Mouse (Mus musculus) testis, adult 2 months (tissue): Measurements from ENCODE around the gene Crtam. TPM values are rescaled to one million over a fixed set of nuclear protein-coding genes. Genes with fewer than 3 reads are reported as not detected.

Experiments used
- H3K27ac ChIP-seq: fragments of 200-500 bp; 2 replicates; pipeline ENCODE4 v1.5.1; 2012; ENCODE audit warnings: low read depth, low read length; ENCODE audit not compliant: control insufficient read depth, insufficient read depth
- H3K27me3 ChIP-seq: fragments of 200-500 bp; 2 replicates; pipeline ENCODE4 v1.6.1; 2012; ENCODE audit warnings: mild to moderate bottlenecking, low read length, moderate library complexity; ENCODE audit not compliant: control insufficient read depth, insufficient read depth
- H3K36me3 ChIP-seq: fragments of 200-500 bp; 2 replicates; pipeline ENCODE4 v1.6.1; 2012; ENCODE audit warnings: mild to moderate bottlenecking, low read length; ENCODE audit not compliant: control insufficient read depth, insufficient read depth
- H3K4me1 ChIP-seq: fragments of 200-500 bp; 2 replicates; pipeline ENCODE4 v1.6.1; 2012; ENCODE audit warnings: low read length; ENCODE audit not compliant: control insufficient read depth, insufficient read depth
- H3K4me3 ChIP-seq: fragments of 200-500 bp; 2 replicates; pipeline ENCODE4 v1.5.1; 2012; ENCODE audit warnings: low read depth, mild to moderate bottlenecking, low read length, moderate library complexity, mixed read lengths; ENCODE audit not compliant: control insufficient read depth
- CTCF ChIP-seq: fragments of 200-500 bp; IDR thresholded peaks from 2 replicates; pipeline ENCODE4 v1.5.1; 2012; ENCODE audit warnings: low read depth, mild to moderate bottlenecking, inconsistent platforms, low read length, moderate library complexity; ENCODE audit not compliant: control insufficient read depth, insufficient read depth, insufficient replicate concordance
- POLR2A ChIP-seq: fragments of 200-500 bp; IDR thresholded peaks from 2 replicates; pipeline ENCODE4 v1.6.1; 2012; ENCODE audit warnings: low read depth, mild to moderate bottlenecking, inconsistent platforms, low read length, moderate library complexity; ENCODE audit not compliant: control insufficient read depth
- polyA plus RNA-seq: library from polyadenylated mRNA; depleted of rRNA; stranded (reverse); fragments of >200 nt; gene quantifications from 2 replicates; pipeline ENCODE4 v1.2.3, GENCODE M21; 2012

Gene Crtam
- polyA plus RNA-seq, 1 experiment: 9.5 TPM

DNA sequence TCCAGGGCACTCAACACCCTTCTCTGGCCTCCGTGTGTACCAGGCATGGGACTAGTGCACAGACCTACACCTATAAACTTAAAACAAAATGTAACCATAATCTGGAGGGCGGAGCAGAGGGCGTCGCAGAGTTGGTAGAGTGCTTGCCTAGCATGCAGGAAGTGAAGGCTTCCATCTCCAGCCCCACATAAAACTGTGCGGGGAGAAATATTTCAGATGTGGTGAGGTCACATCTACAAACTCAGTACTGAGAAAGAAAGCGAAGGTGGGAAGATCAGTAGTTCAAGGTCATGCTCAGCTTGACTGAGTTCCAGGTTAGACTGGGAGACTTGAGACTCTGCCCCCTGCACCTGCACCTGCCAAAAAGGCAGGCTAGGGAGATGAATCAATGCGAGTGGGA is 43.8 kb upstream of the Crtam start:
- no peaks in the 10 kb centered on the region for H3K36me3 ChIP-seq
- no peaks in the 10 kb centered on the region; the same call in 1 of the 2 replicates for H3K4me1 ChIP-seq
- no peaks in the 10 kb centered on the region for H3K27me3 ChIP-seq
- H3K27ac ChIP-seq: no peak overlapping the region
- TF ChIP-seq CTCF: no peak
- TF ChIP-seq POLR2A: no peak
- no peak overlapping the region for H3K4me3 ChIP-seq

DNA sequence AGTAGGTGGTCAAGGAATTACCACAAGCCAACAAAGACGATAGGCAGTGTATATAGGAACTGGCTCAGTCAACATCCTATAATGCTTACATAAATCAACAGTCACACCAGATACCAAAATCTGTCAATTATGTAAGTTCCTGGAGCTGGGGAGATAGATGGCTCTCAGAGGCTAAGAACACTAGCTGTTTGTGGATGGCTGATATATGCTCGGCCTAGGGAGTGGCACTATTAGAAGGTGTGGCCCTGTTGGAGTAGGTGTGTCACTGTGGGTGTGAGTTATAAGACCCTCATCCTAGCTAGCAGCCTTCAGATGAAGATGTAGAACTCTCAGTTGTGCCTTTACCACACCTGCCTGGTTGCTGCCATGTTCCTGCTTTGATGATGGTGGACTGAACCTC is 43.2 kb upstream of the Crtam start:
- H3K4me1 ChIP-seq: no peaks in the 10 kb centered on the region; the same call in 1 of the 2 replicates
- H3K27me3 ChIP-seq: no peaks in the 10 kb centered on the region
- H3K27ac ChIP-seq: no peak overlapping the region
- no peaks in the 10 kb centered on the region for H3K36me3 ChIP-seq
- H3K4me3 ChIP-seq: no peak overlapping the region
- TF ChIP-seq POLR2A: no peak
- TF ChIP-seq CTCF: no peak

- no peaks in the 10 kb centered on the region for H3K4me1 ChIP-seq
- H3K27ac ChIP-seq: no peak overlapping the region
- peak; percentile 53; the same call in 1 of the 2 replicates for TF ChIP-seq CTCF
- TF ChIP-seq POLR2A: no peak
These were observed 40.2 kb upstream of the Crtam start for GRCm38 (mm10) chr9:41044626-41045025.

DNA sequence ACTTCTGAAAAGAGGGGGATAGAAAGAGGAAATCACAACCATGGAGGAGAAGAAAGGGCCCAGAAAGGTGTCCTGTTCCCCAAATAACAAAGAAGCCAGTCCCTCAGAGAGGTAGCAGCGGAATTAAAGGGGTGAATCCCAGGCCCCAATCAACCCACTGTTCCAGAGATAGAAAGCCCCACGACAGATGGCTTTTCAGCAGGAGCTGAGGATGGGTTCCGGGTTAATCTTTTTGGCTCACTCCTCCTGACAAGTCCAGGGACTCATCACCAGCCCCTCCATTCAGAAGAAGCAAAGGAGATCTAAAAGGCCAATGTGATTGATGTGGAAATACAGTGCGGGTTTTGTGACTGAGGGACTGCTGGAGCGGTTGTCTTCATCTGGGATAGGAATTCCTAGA is 39.2 kb upstream of the Crtam start:
- Histone ChIP-seq H3K27me3 (no peaks in the 10 kb centered on the region), H3K4me3 (no peak overlapping the region), H3K27ac (no peak overlapping the region), H3K36me3 (no peaks in the 10 kb centered on the region), H3K4me1 (no peaks in the 10 kb centered on the region)
- TF ChIP-seq CTCF: no peak
- TF ChIP-seq POLR2A: no peak

More at GRCm38 (mm10) chr9:41044626-41045025, 40.2 kb upstream of the Crtam start:
- H3K36me3 ChIP-seq: no peaks in the 10 kb centered on the region
- H3K4me3 ChIP-seq: no peak overlapping the region
- H3K27me3 ChIP-seq: no peaks in the 10 kb centered on the region

- Histone ChIP-seq H3K36me3 (no peaks in the 10 kb centered on the region), H3K27ac (no peak overlapping the region), H3K27me3 (no peaks in the 10 kb centered on the region), H3K4me3 (no peak overlapping the region), H3K4me1 (no peaks in the 10 kb centered on the region)
- TF ChIP-seq POLR2A: no peak
- TF ChIP-seq CTCF: no peak
These were observed 37.0 kb upstream of the Crtam start for GRCm38 (mm10) chr9:41041404-41041803.

- Histone ChIP-seq H3K4me3 (no peak overlapping the region), H3K27me3 (no peaks in the 10 kb centered on the region), H3K36me3 (no peaks in the 10 kb centered on the region), H3K4me1 (no peaks in the 10 kb centered on the region), H3K27ac (no peak overlapping the region)
- TF ChIP-seq POLR2A (no peak), CTCF (no peak)
These were observed 33.8 kb upstream of the Crtam start for GRCm38 (mm10) chr9:41038150-41038664.

GRCm38 (mm10) chr9:41031590-41032489 is 27.4 kb upstream of the Crtam start:
- H3K27ac ChIP-seq: no peak overlapping the region

DNA sequence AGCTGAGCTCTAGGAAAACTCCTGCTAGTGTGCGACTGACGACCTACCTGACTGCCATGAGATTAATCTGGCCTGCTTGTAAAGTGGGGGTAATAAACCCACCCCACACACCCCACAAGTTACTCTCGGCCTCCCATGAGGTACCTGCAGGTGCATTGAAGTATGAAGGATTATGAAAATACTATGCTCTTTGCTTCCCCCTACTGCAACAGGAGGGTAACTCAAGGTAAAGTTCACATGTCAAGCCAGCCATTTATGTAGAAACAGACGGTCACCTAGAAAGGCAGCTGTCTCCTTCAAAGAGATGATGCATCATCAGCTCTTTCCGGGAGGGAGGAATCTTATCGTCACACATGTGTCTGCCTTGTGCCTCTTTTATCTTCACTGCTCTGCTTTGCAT is 25.4 kb upstream of the Crtam start:
- no peaks in the 10 kb centered on the region for H3K4me1 ChIP-seq
- no peak overlapping the region for H3K27ac ChIP-seq
- H3K36me3 ChIP-seq: no peaks in the 10 kb centered on the region
- no peak overlapping the region for H3K4me3 ChIP-seq
- TF ChIP-seq POLR2A (no peak), CTCF (no peak)
- no peaks in the 10 kb centered on the region for H3K27me3 ChIP-seq

More at GRCm38 (mm10) chr9:41031590-41032489, 27.4 kb upstream of the Crtam start:
- no peaks in the 10 kb centered on the region for H3K36me3 ChIP-seq
- H3K4me1 ChIP-seq: no peaks in the 10 kb centered on the region
- H3K4me3 ChIP-seq: no peak overlapping the region
- H3K27me3 ChIP-seq: no peaks in the 10 kb centered on the region
- TF ChIP-seq POLR2A: no peak
- no peak for TF ChIP-seq CTCF
